Mouse (Mus musculus) spleen, adult 2 months (tissue): ENCODE data around the gene Il18r1.

Experiments used
- CTCF ChIP-seq: fragments of 200-500 bp; IDR thresholded peaks from 2 replicates; pipeline ENCODE4 v1.5.1; 2011; ENCODE audit warnings: mild to moderate bottlenecking, inconsistent platforms; ENCODE audit not compliant: insufficient read depth, insufficient read length, insufficient replicate concordance; ENCODE audit errors: extremely low read depth
- POLR2A ChIP-seq: fragments of 200-500 bp; IDR thresholded peaks from 2 replicates; pipeline ENCODE4 v1.6.1; 2011; ENCODE audit warnings: low read depth, low read length, inconsistent platforms

GRCm38 (mm10) chr1:40523971-40524722 is 58.8 kb downstream of the Il18r1 start:
- no peak for TF ChIP-seq CTCF
- TF ChIP-seq POLR2A: no peak
